Mouse (Mus musculus) myocyte (in vitro differentiated cells): ENCODE measurements around the gene Tstd2. TPM values are rescaled to one million over a fixed set of nuclear protein-coding genes. Genes with fewer than 3 reads are reported as not detected.
A peak's percentile ranks its signal among the peaks of the same experiment; 100 is the strongest.

Experiments
- H3K27me3 ChIP-seq: one replicate; pipeline ENCODE4 v1.6.1; 2011; ENCODE audit not compliant: control insufficient read depth, insufficient read depth, insufficient read length
- H3K36me3 ChIP-seq: one replicate; pipeline ENCODE4 v1.6.1; 2011; ENCODE audit not compliant: control insufficient read depth, insufficient read depth
- H3K4me2 ChIP-seq: one replicate; pipeline ENCODE4 v1.6.1; 2011; ENCODE audit warnings: low read depth, control low read depth
- H3K4me3 ChIP-seq: one replicate; pipeline ENCODE4 v1.5.1; 2011; ENCODE audit warnings: mild to moderate bottlenecking, control low read depth, moderate library complexity
- H3K79me2 ChIP-seq: one replicate; pipeline ENCODE4 v1.6.1; 2011; ENCODE audit not compliant: control insufficient read depth, insufficient read depth
- H3ac ChIP-seq: one replicate; pipeline ENCODE4 v1.6.1; 2011; ENCODE audit not compliant: control insufficient read depth, insufficient read length
- CEBPB ChIP-seq: IDR thresholded peaks from 2 replicates; pipeline ENCODE4 v1.6.1; 2011; ENCODE audit warnings: mild to moderate bottlenecking, moderate library complexity; ENCODE audit not compliant: poor library complexity, insufficient read depth, severe bottlenecking
- E2F4 ChIP-seq: IDR thresholded peaks from one replicate; pipeline ENCODE4 v1.6.1; 2011; ENCODE audit warnings: mild to moderate bottlenecking, control low read depth, moderate library complexity; ENCODE audit not compliant: insufficient read depth
- MAX ChIP-seq: IDR thresholded peaks from one replicate; pipeline ENCODE4 v1.6.1; 2011; ENCODE audit warnings: low read depth, mild to moderate bottlenecking, control low read depth
- MYOD1 ChIP-seq, 3 experiments: IDR thresholded peaks; one replicate each; pipeline ENCODE4 v1.6.1; 2011; ENCODE audit warnings: control low read depth in 2 of 3, low read depth in 2 of 3, mild to moderate bottlenecking in 2 of 3, moderate library complexity in 1 of 3; ENCODE audit not compliant: insufficient read length in 2 of 3, control insufficient read depth in 1 of 3
- MYOG ChIP-seq, 3 experiments: IDR thresholded peaks; one replicate each; pipeline ENCODE4 v1.6.1; 2011; ENCODE audit warnings: control low read depth in 2 of 3, low read depth in 2 of 3, mild to moderate bottlenecking in 2 of 3; ENCODE audit not compliant: insufficient read length in 2 of 3, control insufficient read depth in 1 of 3, insufficient read depth in 1 of 3
- POLR2A ChIP-seq: IDR thresholded peaks from one replicate; pipeline ENCODE4 v1.6.1; 2011; ENCODE audit warnings: low read depth, mild to moderate bottlenecking, control low read depth, moderate library complexity; ENCODE audit not compliant: insufficient read length
- POLR2AphosphoS2 ChIP-seq: IDR thresholded peaks from one replicate; pipeline ENCODE4 v1.6.1; 2011; ENCODE audit warnings: low read depth, control low read depth; ENCODE audit not compliant: insufficient read length
- REST ChIP-seq: IDR thresholded peaks from one replicate; pipeline ENCODE4 v1.6.1; 2011; ENCODE audit warnings: mild to moderate bottlenecking, control low read depth, moderate library complexity; ENCODE audit not compliant: insufficient read depth, insufficient read length
- SRF ChIP-seq: IDR thresholded peaks from one replicate; pipeline ENCODE4 v1.6.1; 2011; ENCODE audit warnings: low read depth; ENCODE audit not compliant: control insufficient read depth, insufficient read length
- TCF12 ChIP-seq: IDR thresholded peaks from one replicate; pipeline ENCODE4 v1.6.1; 2011; ENCODE audit warnings: mild to moderate bottlenecking, control low read depth; ENCODE audit not compliant: poor library complexity, insufficient read depth, severe bottlenecking
- TCF3 ChIP-seq: IDR thresholded peaks from one replicate; pipeline ENCODE4 v1.6.1; 2011; ENCODE audit warnings: low read depth, control low read depth; ENCODE audit not compliant: insufficient read length
- USF1 ChIP-seq: IDR thresholded peaks from one replicate; pipeline ENCODE4 v1.6.1; 2011; ENCODE audit warnings: low read depth, mild to moderate bottlenecking, control low read depth, moderate library complexity
- polyA plus RNA-seq: library from polyadenylated mRNA; unstranded; fragments of >200 nt; fragmentation: generic; extraction: Trizol; gene quantifications from one replicate; pipeline ENCODE4 v1.2.1, GENCODE M21; 2012; ENCODE audit warnings: missing spikeins

Gene Tstd2
- polyA plus RNA-seq, 1 experiment: 14.9 TPM

GRCm38 (mm10) chr4:46101211-46101711 lies 37.2 kb downstream of the Tstd2 start:
- H3K36me3 ChIP-seq: peaks cover 6% of the 10 kb centered on the region

GRCm38 (mm10) chr4:46100539-46100938 lies 38.0 kb downstream of the Tstd2 start:
- Histone ChIP-seq H3K4me3 (no peak overlapping the region), H3K4me2 (no peak overlapping the region), H3K36me3 (peaks cover 6% of the 10 kb centered on the region), H3K79me2 (no peaks in the 10 kb centered on the region), H3ac (no peak overlapping the region), H3K27me3 (no peaks in the 10 kb centered on the region)
- TF ChIP-seq SRF: no peak
- no peak for TF ChIP-seq CEBPB

More at GRCm38 (mm10) chr4:46101211-46101711, 37.2 kb downstream of the Tstd2 start:
- TF ChIP-seq TCF12 (peak; percentile 34), MYOG (IDR thresholded peaks at IDR 0.05; ENCODE audit: control insufficient read depth in 1 of 3, insufficient read depth in 1 of 3, insufficient read length in 2 of 3, low read depth in 2 of 3) (peak in 1 of 3 experiments; percentile 12), SRF (no peak)
- H3K4me2 ChIP-seq: no peak overlapping the region
- H3K79me2 ChIP-seq: no peaks in the 10 kb centered on the region
- no peak overlapping the region for H3ac ChIP-seq
- H3K4me3 ChIP-seq: no peak overlapping the region
- H3K27me3 ChIP-seq: no peaks in the 10 kb centered on the region

- H3K79me2 ChIP-seq: no peaks in the 10 kb centered on the region
- no peak overlapping the region for H3K4me3 ChIP-seq
- H3K27me3 ChIP-seq: no peaks in the 10 kb centered on the region
- H3ac ChIP-seq: no peak overlapping the region
- TF ChIP-seq CEBPB (no peak), E2F4 (no peak), TCF3 (no peak), REST (no peak), MYOD1 (IDR thresholded peaks at IDR 0.05; ENCODE audit: control insufficient read depth in 1 of 3, insufficient read length in 2 of 3, low read depth in 2 of 3) (no peak), POLR2A (no peak), TCF12 (no peak)
- peaks cover 6% of the 10 kb centered on the region for H3K36me3 ChIP-seq
- H3K4me2 ChIP-seq: no peak overlapping the region
Observed at GRCm38 (mm10) chr4:46099132-46099531, 39.4 kb downstream of the Tstd2 start.

- no peak overlapping the region for H3ac ChIP-seq
- TF ChIP-seq E2F4: no peak
- TF ChIP-seq CEBPB: no peak
- no peak for TF ChIP-seq USF1
- TF ChIP-seq MYOG (IDR thresholded peaks at IDR 0.05; ENCODE audit: control insufficient read depth in 1 of 3, insufficient read depth in 1 of 3, insufficient read length in 2 of 3, low read depth in 2 of 3): no peak
- TF ChIP-seq POLR2AphosphoS2: no peak
- TF ChIP-seq TCF3: no peak
- TF ChIP-seq POLR2A: no peak
- TF ChIP-seq SRF: no peak
- no peak for TF ChIP-seq REST
- H3K4me2 ChIP-seq: no peak overlapping the region
- no peaks in the 10 kb centered on the region for H3K79me2 ChIP-seq
- peaks cover 6% of the 10 kb centered on the region for H3K36me3 ChIP-seq
- H3K4me3 ChIP-seq: no peak overlapping the region
- H3K27me3 ChIP-seq: no peaks in the 10 kb centered on the region
Observed at GRCm38 (mm10) chr4:46097591-46097990, 40.9 kb downstream of the Tstd2 start.

GRCm38 (mm10) chr4:46096546-46096945 lies 41.9 kb downstream of the Tstd2 start:
- no peak overlapping the region for H3ac ChIP-seq
- H3K79me2 ChIP-seq: no peaks in the 10 kb centered on the region
- H3K4me3 ChIP-seq: no peak overlapping the region
- H3K4me2 ChIP-seq: no peak overlapping the region
- no peak for TF ChIP-seq TCF3
- TF ChIP-seq CEBPB: no peak
- no peak for TF ChIP-seq POLR2A
- no peak for TF ChIP-seq SRF
- no peak for TF ChIP-seq USF1
- no peak for TF ChIP-seq E2F4
- TF ChIP-seq REST: no peak
- H3K27me3 ChIP-seq: no peaks in the 10 kb centered on the region
- peaks cover 6% of the 10 kb centered on the region for H3K36me3 ChIP-seq

GRCm38 (mm10) chr4:46095826-46096159 lies 42.7 kb downstream of the Tstd2 start:
- TF ChIP-seq E2F4: no peak
- no peak for TF ChIP-seq MYOD1 (IDR thresholded peaks at IDR 0.05; ENCODE audit: control insufficient read depth in 1 of 3, insufficient read length in 2 of 3, low read depth in 2 of 3)
- no peak for TF ChIP-seq REST
- TF ChIP-seq TCF3: no peak
- TF ChIP-seq USF1: no peak
- no peak for TF ChIP-seq MYOG (IDR thresholded peaks at IDR 0.05; ENCODE audit: control insufficient read depth in 1 of 3, insufficient read depth in 1 of 3, insufficient read length in 2 of 3, low read depth in 2 of 3)
- no peak for TF ChIP-seq MAX
- TF ChIP-seq SRF: no peak
- TF ChIP-seq CEBPB: no peak
- no peak for TF ChIP-seq TCF12
- no peak for TF ChIP-seq POLR2A
- TF ChIP-seq POLR2AphosphoS2: no peak
- Histone ChIP-seq H3K4me2 (no peak overlapping the region), H3K79me2 (no peaks in the 10 kb centered on the region), H3ac (no peak overlapping the region), H3K4me3 (no peak overlapping the region), H3K36me3 (peaks cover 6% of the 10 kb centered on the region), H3K27me3 (no peaks in the 10 kb centered on the region)
